Mouse (Mus musculus) frontal cortex, postnatal 10 days (tissue): ENCODE results near the gene Tbc1d2.

Source experiments
- DNase-seq, 2 experiments: peaks; one replicate each; pipeline ENCODE4 v3.0.0; 2022; ENCODE audit warnings: low spot score in 2 of 2, mixed read lengths in 1 of 2

Gene Tbc1d2

GRCm38 (mm10) chr4:46555762-46556161 lies 94.2 kb downstream of the Tbc1d2 start:
- no peak for DNase-seq
